Mouse (Mus musculus): ENCODE measurements at regions not wholly inside any gene's neighbourhood (a gene's known extent, or its start where the extent isn't known, plus 50 kb on each side); places are given as distances from the start of the nearest gene placed in this dataset.

GRCm38 (mm10) chr7:95688151-95689146, 482.6 kb upstream of the Tenm4 start:
- no peak for DNase-seq (ENCODE audit: low read depth, low spot score)

GRCm38 (mm10) chr7:95689161-95689833, 481.7 kb upstream of the Tenm4 start:
- no peak for DNase-seq (ENCODE audit: low read depth, low spot score)

GRCm38 (mm10) chr7:95699506-95699905, 471.5 kb upstream of the Tenm4 start:
- DNase-seq (ENCODE audit: low read depth, low spot score): no peak

- DNase-seq (ENCODE audit: low read depth, low spot score): no peak
These were observed 461.0 kb upstream of the Tenm4 start for GRCm38 (mm10) chr7:95710088-95710487.

- peak; percentile 12 for DNase-seq (ENCODE audit: low read depth, low spot score)
These were observed 451.0 kb upstream of the Tenm4 start for GRCm38 (mm10) chr7:95720083-95720482.

- DNase-seq (ENCODE audit: low read depth, low spot score): no peak
These were observed 445.1 kb upstream of the Tenm4 start for GRCm38 (mm10) chr7:95725716-95726487.

- no peak for DNase-seq (ENCODE audit: low read depth, low spot score)
These were observed 437.2 kb upstream of the Tenm4 start for GRCm38 (mm10) chr7:95733807-95734206.

- DNase-seq (ENCODE audit: low read depth, low spot score): no peak
These were observed 436.5 kb upstream of the Tenm4 start for GRCm38 (mm10) chr7:95734587-95734986.

GRCm38 (mm10) chr7:95736716-95737115, 434.3 kb upstream of the Tenm4 start:
- DNase-seq (ENCODE audit: low read depth, low spot score): no peak

GRCm38 (mm10) chr7:95738725-95739245, 432.3 kb upstream of the Tenm4 start:
- no peak for DNase-seq (ENCODE audit: low read depth, low spot score)

- DNase-seq (ENCODE audit: low read depth, low spot score): no peak
These were observed 431.3 kb upstream of the Tenm4 start for GRCm38 (mm10) chr7:95739779-95740178.

GRCm38 (mm10) chr7:95758375-95758774, 412.7 kb upstream of the Tenm4 start:
- no peak for DNase-seq (ENCODE audit: low read depth, low spot score)

- DNase-seq (ENCODE audit: low read depth, low spot score): no peak
These were observed 409.9 kb upstream of the Tenm4 start for GRCm38 (mm10) chr7:95760945-95761661.

GRCm38 (mm10) chr7:95766356-95767150, 404.5 kb upstream of the Tenm4 start:
- no peak for DNase-seq (ENCODE audit: low read depth, low spot score)

- no peak for DNase-seq (ENCODE audit: low read depth, low spot score)
These were observed 386.5 kb upstream of the Tenm4 start for GRCm38 (mm10) chr7:95784523-95784922.

- no peak for DNase-seq (ENCODE audit: low read depth, low spot score)
These were observed 383.5 kb upstream of the Tenm4 start for GRCm38 (mm10) chr7:95787543-95787942.

GRCm38 (mm10) chr7:95787951-95788350, 383.1 kb upstream of the Tenm4 start:
- DNase-seq (ENCODE audit: low read depth, low spot score): no peak

- peak; percentile 9 for DNase-seq (ENCODE audit: low read depth, low spot score)
These were observed 381.6 kb upstream of the Tenm4 start for GRCm38 (mm10) chr7:95789424-95789823.

- DNase-seq (ENCODE audit: low read depth, low spot score): no peak
These were observed 372.0 kb upstream of the Tenm4 start for GRCm38 (mm10) chr7:95799022-95799421.

GRCm38 (mm10) chr7:95809626-95810025, 361.4 kb upstream of the Tenm4 start:
- peak; percentile 78 for DNase-seq (ENCODE audit: low read depth, low spot score)
